Mouse (Mus musculus) liver, postnatal 0 days (tissue): Measurements from ENCODE around the gene Gpr146. TPM values are rescaled to one million over a fixed set of nuclear protein-coding genes. Genes with fewer than 3 reads are reported as not detected.

Source experiments
- ATAC-seq: fragments of 200-750 bp; cut with Nextera tagmentation; 2 replicates; pipeline ENCODE4 v1.8.0; 2017; ENCODE audit warnings: mild to moderate bottlenecking, moderate library complexity
- DNase-seq: peaks from one replicate; pipeline ENCODE4 v3.0.0-alpha.2; 2016
- H3K27ac ChIP-seq: fragments of 300-500 bp; sonication (generic); 2 replicates; pipeline ENCODE4 v1.5.1; 2014; ENCODE audit warnings: antibody characterized with exemption, moderate library complexity, mild to moderate bottlenecking, low read depth
- H3K27me3 ChIP-seq: fragments of 300-500 bp; sonication (generic); 2 replicates; pipeline ENCODE4 v1.6.1; 2014; ENCODE audit warnings: low read length, control low read depth, mixed read lengths; ENCODE audit not compliant: insufficient read depth
- H3K36me3 ChIP-seq: fragments of 300-500 bp; sonication (generic); replicated peaks from 2 replicates; pipeline ENCODE4 v1.6.1; 2014; ENCODE audit warnings: mild to moderate bottlenecking, control low read depth, low read length, moderate library complexity, mixed read lengths; ENCODE audit not compliant: insufficient read depth
- H3K4me1 ChIP-seq: fragments of 300-500 bp; sonication (generic); 2 replicates; pipeline ENCODE4 v1.6.1; 2014; ENCODE audit warnings: antibody characterized with exemption, mild to moderate bottlenecking, control low read depth; ENCODE audit not compliant: insufficient read depth
- H3K4me2 ChIP-seq: fragments of 300-500 bp; sonication (generic); 2 replicates; pipeline ENCODE4 v1.6.1; 2014; ENCODE audit warnings: low read depth, mild to moderate bottlenecking, low read length, moderate library complexity, mixed read lengths
- H3K4me3 ChIP-seq: fragments of 300-500 bp; sonication (generic); 2 replicates; pipeline ENCODE4 v1.5.1; 2014; ENCODE audit warnings: low read depth, low read length
- H3K9ac ChIP-seq: fragments of 300-500 bp; sonication (generic); replicated peaks from 2 replicates; pipeline ENCODE4 v1.6.1; 2014; ENCODE audit warnings: mild to moderate bottlenecking, moderate library complexity
- H3K9me3 ChIP-seq: fragments of 300-500 bp; sonication (generic); 2 replicates; pipeline ENCODE4 v1.6.1; 2016; ENCODE audit warnings: mild to moderate bottlenecking, control low read depth, low read length, mixed read lengths
- CTCF ChIP-seq: sonication (generic); IDR thresholded peaks from 2 replicates; pipeline ENCODE4 v1.5.1; 2016; ENCODE audit warnings: antibody characterized with exemption, low read depth
- EP300 ChIP-seq: IDR thresholded peaks from 2 replicates; pipeline ENCODE4 v1.6.1; 2016; ENCODE audit warnings: antibody characterized with exemption, low read depth, mild to moderate bottlenecking
- WGBS: fragments of 180-500 bp; shearing (Covaris S2); extraction: QIAGEN DNeasy Blood & Tissue Kit; methylation state at CpG from one replicate; pipeline ENCODE4 v1.1.7; 2014; ENCODE audit not compliant: insufficient replicate concordance; 5-methylcytosine and 5-hydroxymethylcytosine counted together
- polyA plus RNA-seq: library from polyadenylated mRNA; unstranded; fragments of >200 nt; fragmentation: Nextera tagmentation; extraction: Ambion mirVana; gene quantifications from 2 replicates; pipeline ENCODE4 v1.2.1, GENCODE M21; 2015

The Gpr146 gene
- polyA plus RNA-seq, 1 experiment from 2014 or later = 14.7 TPM

DNA sequence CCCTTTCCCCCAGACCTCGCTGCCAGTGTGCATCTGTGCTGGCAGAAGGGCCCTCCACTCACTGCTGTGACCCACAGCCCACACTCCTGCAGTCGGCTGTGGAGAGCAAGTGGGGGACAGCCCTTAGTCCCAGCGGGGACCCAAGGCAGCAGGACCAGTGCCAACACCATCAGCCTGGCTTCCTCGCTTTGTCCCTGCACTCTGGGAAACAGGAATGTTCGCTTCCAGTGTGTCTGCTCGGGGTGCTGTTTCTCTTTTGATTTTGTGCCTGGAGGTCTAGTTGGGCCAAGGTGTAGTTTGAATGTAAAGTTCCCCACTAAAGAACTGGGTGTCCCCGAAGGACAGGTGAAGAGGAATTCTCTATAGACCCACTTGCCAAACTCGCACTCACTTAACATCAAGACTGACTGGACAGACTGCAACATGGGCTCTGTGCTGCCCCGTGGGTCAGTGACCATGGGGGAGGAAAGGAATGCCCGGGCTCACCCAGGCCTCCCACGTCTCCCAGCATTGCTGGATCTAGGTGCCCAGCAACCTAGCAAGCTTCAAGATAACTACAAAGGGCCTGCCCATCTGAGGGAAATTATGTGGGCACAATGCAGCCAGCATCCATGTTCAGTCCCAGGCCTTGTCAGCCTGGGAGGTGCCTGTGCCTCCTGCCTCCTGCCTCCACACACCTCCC is 14.0 kb downstream of the Gpr146 start:
- H3K36me3 ChIP-seq = peaks cover 50% of the 10 kb centered on the region
- H3K27me3 ChIP-seq = no peaks in the 10 kb centered on the region
- peaks cover 57% of the 10 kb centered on the region for H3K4me1 ChIP-seq
- no peak for ATAC-seq
- H3K4me2 ChIP-seq = peak overlapping the region; percentile 79
- no peak for DNase-seq
- no peaks in the 10 kb centered on the region for H3K9me3 ChIP-seq
- WGBS = 79% methylated on average over 11 of the region's 11 CpGs
- H3K4me3 ChIP-seq = peak overlapping the region; percentile 49
- H3K9ac ChIP-seq = peak overlapping the region; percentile 72
- H3K27ac ChIP-seq = peak overlapping the region; percentile 99
- TF ChIP-seq CTCF (no peak), EP300 (no peak)

DNA sequence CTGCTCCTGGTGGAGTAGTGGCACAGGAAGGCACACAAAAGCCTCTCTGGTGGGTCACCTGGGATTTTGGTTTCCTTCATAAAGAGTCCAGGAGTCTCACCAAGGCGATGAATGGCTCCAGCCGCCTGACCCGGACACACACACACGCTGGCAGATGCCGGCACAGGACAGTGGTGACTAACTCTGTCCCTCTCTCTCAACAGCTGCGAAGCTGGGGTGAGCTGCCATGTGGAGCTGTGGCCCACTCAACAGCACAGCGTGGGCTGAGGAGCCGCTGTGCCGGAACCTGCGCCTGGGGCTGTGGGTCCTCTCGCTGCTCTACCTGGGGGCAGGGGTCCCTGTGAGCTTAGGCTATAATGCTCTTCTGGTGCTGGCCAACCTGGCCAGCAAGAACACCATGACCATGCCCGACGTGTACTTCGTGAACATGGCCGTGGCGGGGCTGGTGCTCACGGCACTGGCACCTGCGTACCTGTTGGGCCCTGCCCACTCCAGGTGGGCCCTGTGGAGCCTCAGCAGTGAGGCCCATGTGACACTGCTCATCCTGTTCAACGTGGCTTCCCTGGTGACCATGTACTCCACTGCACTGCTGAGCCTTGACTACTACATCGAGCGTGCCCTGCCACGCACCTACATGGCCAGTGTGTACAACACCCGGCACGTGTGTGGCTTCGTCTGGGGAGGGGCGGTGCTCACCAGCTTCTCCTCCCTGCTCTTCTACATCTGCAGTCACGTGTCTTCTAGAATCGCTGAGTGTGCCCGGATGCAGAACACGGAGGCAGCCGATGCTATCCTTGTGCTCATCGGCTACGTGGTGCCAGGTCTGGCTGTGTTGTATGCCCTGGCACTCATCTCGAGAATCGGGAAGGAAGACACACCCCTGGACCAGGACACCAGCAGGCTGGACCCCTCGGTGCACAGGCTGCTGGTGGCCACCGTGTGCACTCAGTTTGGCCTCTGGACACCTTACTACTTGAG is 15.0 kb downstream of the Gpr146 start:
- no peak for TF ChIP-seq CTCF
- TF ChIP-seq EP300 = no peak

DNA sequence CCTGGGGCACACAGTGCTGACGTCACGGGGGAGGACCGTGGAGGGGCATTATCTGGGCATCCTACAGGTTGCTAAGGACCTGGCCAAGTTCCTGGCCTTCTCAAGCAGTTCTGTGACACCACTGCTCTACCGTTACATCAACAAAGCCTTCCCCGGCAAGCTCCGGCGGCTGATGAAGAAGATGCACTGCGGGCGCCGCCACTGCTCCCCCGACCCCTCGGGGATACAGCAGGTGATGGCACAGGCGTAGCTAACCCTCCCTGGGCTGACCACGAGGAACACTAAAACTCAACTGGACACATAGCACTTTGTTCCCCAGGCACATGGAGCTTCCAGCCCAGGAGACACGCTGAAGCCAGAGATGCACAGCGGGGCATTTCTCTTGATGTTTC is 15.7 kb downstream of the Gpr146 start:
- Histone ChIP-seq H3K36me3 (peaks cover 44% of the 10 kb centered on the region), H3K27ac (no peak overlapping the region), H3K4me2 (no peak overlapping the region), H3K9ac (no peak overlapping the region), H3K27me3 (no peaks in the 10 kb centered on the region), H3K9me3 (no peaks in the 10 kb centered on the region), H3K4me1 (peaks cover 47% of the 10 kb centered on the region), H3K4me3 (no peak overlapping the region)
- TF ChIP-seq CTCF (no peak), EP300 (no peak)
- no peak for DNase-seq
- WGBS = 91% methylated on average over 16 of the region's 16 CpGs
- ATAC-seq = no peak

More for the DNA sequence above, 15.0 kb downstream of the Gpr146 start:
- Histone ChIP-seq H3K36me3 (peaks cover 48% of the 10 kb centered on the region), H3K9me3 (no peaks in the 10 kb centered on the region), H3K27me3 (no peaks in the 10 kb centered on the region), H3K9ac (no peak overlapping the region), H3K27ac (0 out of 2 replicates have a peak overlapping the region, but pooled peaks have one; percentile 99), H3K4me1 (peaks cover 48% of the 10 kb centered on the region), H3K4me2 (peak overlapping the region; percentile 79; the same call in 1 of the 2 replicates), H3K4me3 (no peak overlapping the region)
- WGBS = 94% methylated on average over 37 of the region's 37 CpGs
- ATAC-seq (no peak), DNase-seq (no peak)

DNA sequence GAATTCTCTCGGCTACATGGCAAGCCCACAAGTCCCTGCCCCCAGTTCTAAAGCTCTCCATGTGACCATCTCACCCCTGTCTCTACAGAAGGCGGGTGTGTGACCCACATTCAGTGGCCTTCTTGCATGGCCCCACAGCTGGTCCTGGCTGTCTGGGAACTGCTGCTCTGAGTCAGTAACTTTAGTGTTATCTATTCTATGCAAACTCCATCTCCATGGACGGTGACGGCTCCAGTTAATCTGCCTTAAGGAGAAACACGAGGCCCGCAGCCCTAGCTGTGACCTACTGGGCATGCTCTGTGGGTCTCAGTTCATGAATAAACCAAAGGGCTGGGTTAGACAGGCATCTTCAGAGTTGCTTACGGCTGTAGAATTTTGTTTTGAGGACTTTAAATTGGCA is 16.9 kb downstream of the Gpr146 start:
- H3K4me1 ChIP-seq = peaks cover 43% of the 10 kb centered on the region
- TF ChIP-seq CTCF = no peak
- TF ChIP-seq EP300 = no peak
- DNase-seq (no peak), ATAC-seq (no peak)
- H3K4me3 ChIP-seq = no peak overlapping the region
- H3K27ac ChIP-seq = peak overlapping the region; percentile 9; the same call in 1 of the 2 replicates
- no peaks in the 10 kb centered on the region for H3K9me3 ChIP-seq
- no peaks in the 10 kb centered on the region for H3K27me3 ChIP-seq
- H3K36me3 ChIP-seq = peaks cover 42% of the 10 kb centered on the region
- H3K4me2 ChIP-seq = peak overlapping the region; percentile 13; the same call in 1 of the 2 replicates
- 49% methylated on average over 7 of the region's 7 CpGs for WGBS
- H3K9ac ChIP-seq = no peak overlapping the region

DNA sequence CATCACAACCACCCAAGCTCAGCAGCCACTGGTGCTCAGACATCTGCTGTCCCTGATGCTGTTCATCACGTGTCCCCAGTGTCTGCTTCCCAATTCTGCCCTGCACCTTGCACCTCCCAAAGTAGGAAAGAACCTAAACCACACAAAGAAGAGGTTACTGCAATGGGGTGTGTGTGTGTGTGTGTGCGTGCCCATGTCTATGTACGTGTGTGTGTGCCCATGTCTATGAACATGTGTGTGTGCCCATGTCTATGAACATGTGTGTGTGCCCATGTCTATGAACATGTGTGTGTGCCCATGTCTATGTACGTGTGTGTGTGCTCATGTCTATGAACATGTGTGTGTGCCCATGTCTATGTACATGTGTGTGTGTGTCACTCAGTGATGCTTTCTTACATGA is 18.0 kb downstream of the Gpr146 start:
- TF ChIP-seq EP300 (no peak), CTCF (no peak)
- Histone ChIP-seq H3K4me1 (peaks cover 37% of the 10 kb centered on the region), H3K36me3 (peaks cover 42% of the 10 kb centered on the region), H3K4me3 (no peak overlapping the region), H3K4me2 (no peak overlapping the region), H3K27ac (no peak overlapping the region), H3K27me3 (no peaks in the 10 kb centered on the region), H3K9ac (no peak overlapping the region), H3K9me3 (no peaks in the 10 kb centered on the region)
- no peak for ATAC-seq
- no peak for DNase-seq
- 85% methylated on average over 4 of the region's 4 CpGs for WGBS

DNA sequence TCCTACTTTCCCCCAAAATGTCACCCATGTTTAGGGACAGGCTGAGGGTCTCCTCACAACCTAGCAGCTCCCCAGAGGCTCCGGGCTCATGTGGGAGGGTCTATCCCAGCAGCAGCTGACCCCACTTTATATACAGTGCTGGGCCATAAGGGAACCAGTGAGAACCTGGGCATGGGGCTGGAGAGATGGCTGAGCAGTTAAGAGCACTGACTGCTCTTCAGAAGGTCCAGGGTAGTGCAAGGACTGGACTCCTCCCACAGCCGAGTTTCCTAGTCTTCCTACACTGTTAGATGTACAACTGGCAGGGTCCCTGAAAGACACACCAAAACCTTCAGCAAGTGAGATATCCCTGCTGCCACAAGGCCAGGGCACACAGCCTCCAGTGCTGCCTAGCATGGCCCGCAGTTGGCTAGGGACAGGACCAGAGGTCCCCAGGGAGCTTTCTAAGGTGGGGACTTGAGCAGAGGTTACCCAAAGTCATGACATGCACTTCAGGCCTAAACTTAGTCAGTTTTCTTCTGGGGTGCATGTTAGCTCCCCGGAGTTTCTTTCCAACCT is 19.9 kb downstream of the Gpr146 start:
- DNase-seq (no peak), ATAC-seq (peak; percentile 1; the same call in 1 of the 2 replicates)
- H3K27ac ChIP-seq = 0 out of 2 replicates have a peak overlapping the region, but pooled peaks have one; percentile 17
- H3K27me3 ChIP-seq = no peaks in the 10 kb centered on the region
- no peak overlapping the region for H3K9ac ChIP-seq
- H3K36me3 ChIP-seq = peaks cover 29% of the 10 kb centered on the region
- H3K4me2 ChIP-seq = no peak overlapping the region
- 78% methylated on average over 4 of the region's 4 CpGs for WGBS
- no peak overlapping the region for H3K4me3 ChIP-seq
- H3K9me3 ChIP-seq = no peaks in the 10 kb centered on the region
- TF ChIP-seq EP300 (no peak), CTCF (no peak)
- H3K4me1 ChIP-seq = peaks cover 27% of the 10 kb centered on the region
